Mouse (Mus musculus): ENCODE measurements around the gene Tmem243.

DNA sequence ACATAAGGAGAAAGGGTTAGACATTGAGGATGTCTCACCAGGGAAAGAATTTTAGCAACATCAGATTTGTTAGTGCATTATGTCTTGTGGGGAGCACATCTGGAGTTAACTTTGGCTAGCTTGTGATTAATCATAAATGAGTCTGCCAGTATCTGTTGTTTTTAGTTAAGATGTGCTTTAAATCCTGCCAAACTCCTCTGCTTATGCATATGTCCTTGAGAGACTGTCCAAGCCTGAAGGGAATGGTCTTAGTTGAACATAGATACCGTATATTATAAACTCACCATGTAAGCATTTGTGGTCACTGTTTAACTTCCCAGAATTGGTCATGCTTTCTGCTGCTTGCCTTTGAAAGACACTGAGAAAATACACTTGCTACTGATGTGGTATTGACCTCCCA lies 7.8 kb upstream of the Tmem243 start:
- TF ChIP-seq FLI1 (IDR thresholded peaks at IDR 0.05; ENCODE audit: low read length) (no peak), GATA1 (IDR thresholded peaks at IDR 0.05; ENCODE audit: borderline replicate concordance, low read length) (no peak)
